Mouse (Mus musculus) cortical plate, adult 2 months (tissue): ENCODE measurements around the gene Ssbp1. TPM values are rescaled to one million over a fixed set of nuclear protein-coding genes. Genes with fewer than 3 reads are reported as not detected.

Experiments used
- H3K27ac ChIP-seq: fragments of 200-500 bp; 2 replicates; pipeline ENCODE4 v1.5.1; 2012; ENCODE audit warnings: low read length, control low read depth, inconsistent platforms; ENCODE audit not compliant: insufficient read depth
- H3K4me1 ChIP-seq: fragments of 200-500 bp; 2 replicates; pipeline ENCODE4 v1.6.1; 2011; ENCODE audit warnings: low read length; ENCODE audit not compliant: control insufficient read depth, insufficient read depth
- H3K4me3 ChIP-seq: fragments of 200-500 bp; 2 replicates; pipeline ENCODE4 v1.5.1; 2011; ENCODE audit warnings: mild to moderate bottlenecking, low read length, control low read depth; ENCODE audit not compliant: insufficient read depth
- CTCF ChIP-seq: fragments of 200-500 bp; IDR thresholded peaks from 2 replicates; pipeline ENCODE4 v1.5.1; 2011; ENCODE audit warnings: mild to moderate bottlenecking, control low read depth, low read length; ENCODE audit not compliant: insufficient read depth; ENCODE audit errors: extremely low read depth
- POLR2A ChIP-seq: fragments of 200-500 bp; IDR thresholded peaks from 2 replicates; pipeline ENCODE4 v1.6.1; 2011; ENCODE audit warnings: mild to moderate bottlenecking, low read length, control low read depth; ENCODE audit not compliant: insufficient read depth; ENCODE audit errors: extremely low read depth
- polyA plus RNA-seq: library from polyadenylated mRNA; depleted of rRNA; stranded (reverse); fragments of >200 nt; gene quantifications from 2 replicates; pipeline ENCODE4 v1.2.3, GENCODE M21; 2012; rRNA removed

The Ssbp1 gene
- polyA plus RNA-seq, 1 experiment, result 41.9 TPM

DNA sequence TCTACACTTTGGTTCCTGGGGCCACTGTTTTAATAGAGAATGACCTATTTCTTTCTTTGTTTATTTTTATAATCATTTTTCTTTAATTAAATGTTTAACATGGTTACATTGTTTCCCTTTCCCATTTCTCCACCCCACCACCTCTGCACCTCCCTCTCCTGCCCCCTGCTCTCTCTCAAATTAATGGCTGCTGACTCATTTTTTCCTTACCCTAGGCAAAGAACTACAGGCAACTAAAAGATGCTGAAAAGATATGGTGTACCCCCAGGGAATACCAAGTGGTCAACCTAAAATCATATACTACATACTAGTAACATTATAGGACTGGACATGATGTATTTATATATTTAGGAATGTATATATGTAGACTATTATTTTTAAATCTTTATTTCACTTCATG is 22.5 kb upstream of the Ssbp1 start:
- TF ChIP-seq POLR2A (no peak), CTCF (no peak)
- no peak overlapping the region for H3K4me3 ChIP-seq
- no peak overlapping the region for H3K27ac ChIP-seq
- H3K4me1 ChIP-seq, result no peaks in the 10 kb centered on the region

DNA sequence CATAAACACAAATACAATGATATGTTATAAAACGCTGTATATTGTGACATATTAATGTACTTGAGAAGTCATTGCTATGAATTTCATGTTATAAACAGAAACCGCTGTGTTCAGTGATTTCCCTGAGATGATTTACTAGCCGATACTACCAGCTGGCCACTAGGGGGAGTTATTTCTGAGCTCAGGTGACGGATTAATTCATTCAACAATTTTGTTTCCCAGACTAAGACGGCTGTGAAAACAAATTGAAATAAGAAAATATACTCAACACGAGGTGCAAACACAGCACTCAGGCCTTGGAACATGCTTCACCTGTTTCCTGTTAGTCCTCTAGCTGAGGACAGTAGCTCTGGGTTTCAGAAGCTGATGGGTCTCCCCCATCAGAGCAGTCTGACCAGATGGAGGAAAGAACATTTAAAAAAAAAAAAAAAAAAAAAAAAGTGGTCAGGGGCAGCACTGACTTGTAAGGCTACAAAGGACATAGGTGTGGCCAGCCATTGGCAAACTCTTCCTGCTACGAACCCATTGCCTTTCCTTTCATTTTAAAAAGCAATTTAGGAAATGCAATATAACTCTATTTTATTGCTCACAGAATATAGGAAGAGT is 16.6 kb upstream of the Ssbp1 start:
- Histone ChIP-seq H3K4me3 (no peak overlapping the region), H3K4me1 (no peaks in the 10 kb centered on the region), H3K27ac (no peak overlapping the region)
- TF ChIP-seq CTCF (no peak), POLR2A (no peak)

DNA sequence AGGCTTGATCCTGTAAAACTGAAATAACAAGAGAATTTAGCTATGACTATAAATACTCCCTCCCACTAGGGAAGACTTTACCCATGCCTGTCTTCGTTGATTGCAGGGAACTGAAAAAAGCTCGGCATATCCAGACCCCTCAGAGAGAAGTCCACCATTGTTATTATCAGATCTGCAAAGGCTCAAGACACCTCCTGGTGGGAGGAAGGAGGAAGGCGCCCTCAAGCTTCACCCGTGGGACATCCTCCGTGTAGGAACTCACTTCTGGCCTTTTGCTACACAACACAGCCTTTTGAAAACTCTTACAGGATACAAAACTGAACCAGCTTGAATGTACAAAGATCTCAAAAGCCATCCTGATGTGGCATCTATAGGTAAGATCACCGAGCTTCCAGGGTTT is 5.4 kb upstream of the Ssbp1 start:
- no peak overlapping the region for H3K27ac ChIP-seq
- 0 out of 2 replicates have a peak, but pooled peaks have one; percentile 11 for TF ChIP-seq CTCF
- no peak for TF ChIP-seq POLR2A
- H3K4me3 ChIP-seq, result no peak overlapping the region
- H3K4me1 ChIP-seq, result no peaks in the 10 kb centered on the region

DNA sequence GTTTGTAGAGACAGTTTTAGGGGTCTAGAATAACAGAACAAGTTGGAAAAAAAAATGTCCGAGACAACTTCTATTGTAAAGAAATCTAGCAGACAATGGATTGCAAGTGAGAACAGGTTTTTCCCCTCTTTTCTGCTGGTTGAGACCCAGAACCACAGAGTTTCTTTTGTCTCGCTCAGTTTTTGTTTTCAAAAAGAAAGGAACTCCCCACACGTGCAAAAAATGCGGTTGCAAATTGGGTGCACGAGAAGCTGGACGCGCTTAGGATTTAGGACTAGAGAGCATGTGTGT is 513 bp downstream of the Ssbp1 start:
- TF ChIP-seq POLR2A, result no peak
- no peak for TF ChIP-seq CTCF
- Histone ChIP-seq H3K4me3 (peak overlapping the region; percentile 69), H3K27ac (peak overlapping the region; percentile 57; the same call in 1 of the 2 replicates), H3K4me1 (no peaks in the 10 kb centered on the region)

DNA sequence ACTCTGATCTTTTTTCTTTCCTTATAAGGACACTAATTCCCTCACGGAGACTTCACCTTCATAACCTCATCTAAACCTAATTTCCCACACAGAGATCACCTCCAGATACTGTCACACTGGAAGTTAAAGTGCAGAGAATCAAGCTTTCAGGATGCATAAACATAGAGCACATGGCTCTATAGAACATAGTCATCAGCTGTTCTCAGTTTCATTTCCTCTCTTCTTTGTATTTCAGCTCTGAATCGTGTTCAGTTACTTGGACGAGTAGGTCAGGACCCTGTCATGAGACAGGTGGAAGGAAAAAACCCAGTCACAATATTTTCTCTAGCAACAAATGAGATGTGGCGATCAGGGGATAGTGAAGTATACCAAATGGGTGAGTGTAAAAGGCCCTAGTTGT is 5.0 kb downstream of the Ssbp1 start:
- H3K27ac ChIP-seq, result no peak overlapping the region

DNA sequence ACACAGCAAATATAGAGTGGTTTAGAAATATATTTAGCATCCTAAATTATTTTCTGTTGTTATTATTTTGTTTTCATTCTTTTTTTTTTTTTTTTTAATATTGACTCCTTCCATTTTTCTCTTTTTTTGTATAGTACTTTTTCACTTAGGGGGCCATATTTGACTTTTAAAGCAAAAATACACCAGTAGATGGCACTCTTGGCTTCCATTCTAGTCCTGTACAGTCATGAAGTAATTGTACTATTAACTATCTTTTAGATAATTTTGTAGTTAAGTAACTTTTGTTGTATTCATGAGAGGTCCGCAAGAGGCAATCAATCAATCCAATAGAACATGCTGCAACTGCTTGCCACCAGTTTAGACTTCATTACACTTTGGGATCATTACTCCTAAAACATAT is 8.6 kb downstream of the Ssbp1 start:
- TF ChIP-seq CTCF (no peak), POLR2A (no peak)
- Histone ChIP-seq H3K4me3 (no peak overlapping the region), H3K4me1 (no peaks in the 10 kb centered on the region), H3K27ac (no peak overlapping the region)

More for the DNA sequence above, 5.0 kb downstream of the Ssbp1 start:
- no peak for TF ChIP-seq CTCF
- TF ChIP-seq POLR2A, result no peak
- no peaks in the 10 kb centered on the region for H3K4me1 ChIP-seq
- no peak overlapping the region for H3K4me3 ChIP-seq

DNA sequence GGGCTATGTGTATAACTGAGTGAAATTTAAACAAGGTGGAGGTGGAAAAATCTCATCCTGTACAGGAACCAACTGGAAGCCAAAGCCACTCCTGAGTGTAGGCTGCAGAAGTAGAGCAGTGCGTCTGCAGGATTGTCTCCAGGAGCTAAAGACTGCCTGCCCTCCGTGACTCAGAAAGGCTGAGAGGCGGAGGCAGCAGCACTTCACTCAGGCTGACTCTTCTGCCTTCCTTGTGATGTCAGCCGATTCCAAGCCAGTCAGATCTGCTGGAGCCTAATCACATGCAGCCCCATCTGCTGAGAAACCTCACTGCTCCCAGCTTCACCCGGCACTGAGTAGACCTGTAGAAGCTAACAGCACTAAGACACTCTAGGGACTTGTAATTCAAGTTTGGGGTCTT is 11.2 kb downstream of the Ssbp1 start:
- TF ChIP-seq POLR2A (no peak), CTCF (no peak)
- H3K27ac ChIP-seq, result no peak overlapping the region
- no peak overlapping the region for H3K4me3 ChIP-seq
- H3K4me1 ChIP-seq, result no peaks in the 10 kb centered on the region

DNA sequence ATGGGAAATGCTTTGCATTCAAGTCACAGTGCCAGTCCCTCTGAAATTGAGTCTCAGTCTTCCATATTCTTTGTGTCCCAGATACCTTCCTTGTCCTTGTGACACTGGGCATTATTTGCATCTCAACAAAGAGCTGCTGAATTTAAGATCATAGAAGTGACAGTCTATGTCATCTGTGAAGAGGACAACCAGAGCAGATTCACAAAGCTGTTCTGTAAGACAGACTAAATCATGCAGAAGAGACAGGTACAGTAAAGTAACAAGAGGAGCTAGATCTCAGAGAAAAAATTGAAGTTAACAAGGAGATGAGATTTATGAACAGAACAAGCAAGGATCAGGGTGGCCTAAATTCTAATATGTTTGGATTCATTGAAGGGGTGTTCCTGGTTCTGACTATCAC is 19.8 kb downstream of the Ssbp1 start, which contains the start of gene Tas2r137:
Tas2r137 (plus strand) TSS at position 301 of the 400 bp plus-strand sequence.
- H3K27ac ChIP-seq, result no peak within 1 kb of the TSS
- no peak within 1 kb of the TSS for H3K4me3 ChIP-seq
- no peaks in the 10 kb centered on the region for H3K4me1 ChIP-seq
- TF ChIP-seq CTCF (no peak), POLR2A (no peak)

DNA sequence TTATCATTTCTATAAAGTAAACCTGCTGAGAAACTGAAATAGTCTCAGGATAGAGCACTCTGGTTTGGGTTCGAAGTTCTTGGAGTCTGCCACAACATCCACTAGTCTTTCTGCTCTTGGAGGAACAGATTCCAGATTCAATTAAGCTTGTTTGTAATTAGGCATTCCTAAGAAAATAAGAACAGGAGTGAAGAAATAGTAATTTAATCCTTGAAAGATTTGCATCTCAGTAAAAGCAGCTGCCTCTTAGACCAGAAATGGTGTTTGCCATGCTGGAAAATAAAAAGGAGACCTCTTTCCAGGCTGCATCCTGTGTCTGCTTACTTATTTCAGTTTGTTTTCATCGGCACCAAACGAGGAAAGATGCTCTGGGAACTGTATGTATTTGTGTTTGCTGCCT is 22.1 kb downstream of the Ssbp1 start, which contains the start of gene Tas2r108:
Tas2r108 (plus strand) TSS at position 301 of the 400 bp plus-strand sequence.
- TF ChIP-seq POLR2A (no peak), CTCF (no peak)
- no peak within 1 kb of the TSS for H3K4me3 ChIP-seq
- no peaks in the 10 kb centered on the region for H3K4me1 ChIP-seq
- no peak within 1 kb of the TSS for H3K27ac ChIP-seq

DNA sequence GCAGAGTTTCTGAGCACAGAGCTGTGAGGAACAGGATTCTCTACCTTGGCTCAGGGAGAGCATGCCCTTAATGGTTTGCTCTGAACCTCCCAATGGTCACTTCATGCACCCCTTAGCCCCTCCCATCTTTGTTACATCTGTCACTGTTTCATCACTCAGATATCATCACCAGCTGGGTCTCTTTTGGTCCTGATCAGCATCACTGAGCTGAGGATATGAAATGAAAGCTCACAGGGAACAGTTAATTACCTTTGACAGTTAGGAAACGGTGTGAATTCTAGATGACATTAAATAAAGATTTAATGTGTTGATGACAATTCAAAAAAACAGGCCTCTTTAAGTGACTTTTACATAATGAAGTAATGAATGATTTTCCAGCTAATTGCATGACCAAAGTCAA is 48.3 kb downstream of the Ssbp1 start, which contains the start of gene Prss37:
Prss37 (minus strand) TSS at position 101 of the 400 bp plus-strand sequence.
- no peak within 1 kb of the TSS for H3K4me3 ChIP-seq
- no peak within 1 kb of the TSS for H3K27ac ChIP-seq
- H3K4me1 ChIP-seq, result no peaks in the 10 kb centered on the region
- TF ChIP-seq CTCF, result no peak
- TF ChIP-seq POLR2A, result no peak

Other genes starting within 250 kb of the Ssbp1 start
- gene Agk, start 146.2 kb upstream of the Ssbp1 start, polyA plus RNA-seq, result 38.1 and 40.8 TPM in 2 replicates
- 34.9 and 36.6 TPM in 2 replicates for gene E330009J07Rik, start 35.2 kb upstream of the Ssbp1 start, polyA plus RNA-seq
- 0.11 and 0.17 TPM in 2 replicates for gene Wee2, start 32.3 kb upstream of the Ssbp1 start, polyA plus RNA-seq
- 0.19 TPM in 1 of 2 replicates, not detected in the other for gene Tas2r137, start 19.9 kb downstream of the Ssbp1 start, polyA plus RNA-seq
- 0.36 TPM in 1 of 2 replicates, not detected in the other for gene Tas2r108, start 22.2 kb downstream of the Ssbp1 start, polyA plus RNA-seq
- not detected in 2 replicates for gene Prss37, start 48.2 kb downstream of the Ssbp1 start, polyA plus RNA-seq
- gene Olfr461, start 83.7 kb downstream of the Ssbp1 start, polyA plus RNA-seq, result not detected in 2 replicates
- gene Olfr460, start 98.1 kb downstream of the Ssbp1 start, polyA plus RNA-seq, result 0.13 and 0.17 TPM in 2 replicates
- gene Clec5a, start 114.5 kb downstream of the Ssbp1 start, polyA plus RNA-seq, result 3.0 and 3.9 TPM in 2 replicates
- gene Tas2r138, start 142.0 kb downstream of the Ssbp1 start, polyA plus RNA-seq, result not detected in 2 replicates
- 0.06 TPM in 1 of 2 replicates, not detected in the other for gene Mgam, start 157.5 kb downstream of the Ssbp1 start, polyA plus RNA-seq